Mouse (Mus musculus) 3T3-L1 (cell line): ENCODE measurements at regions not wholly inside any gene's neighbourhood (a gene's known extent, or its start where the extent isn't known, plus 50 kb on each side); places are given as distances from the start of the nearest gene placed in this dataset.
"Not testable (repeated sequence)": the region's sequence is repeated elsewhere in the genome, so short reads cannot be mapped to it uniquely, and the experiment has no call there.

ENCODE experiments used
- DNase-seq: peaks from one replicate; pipeline ENCODE4 v3.0.0-alpha.2; 2015; ENCODE audit warnings: low read depth, low spot score

DNA sequence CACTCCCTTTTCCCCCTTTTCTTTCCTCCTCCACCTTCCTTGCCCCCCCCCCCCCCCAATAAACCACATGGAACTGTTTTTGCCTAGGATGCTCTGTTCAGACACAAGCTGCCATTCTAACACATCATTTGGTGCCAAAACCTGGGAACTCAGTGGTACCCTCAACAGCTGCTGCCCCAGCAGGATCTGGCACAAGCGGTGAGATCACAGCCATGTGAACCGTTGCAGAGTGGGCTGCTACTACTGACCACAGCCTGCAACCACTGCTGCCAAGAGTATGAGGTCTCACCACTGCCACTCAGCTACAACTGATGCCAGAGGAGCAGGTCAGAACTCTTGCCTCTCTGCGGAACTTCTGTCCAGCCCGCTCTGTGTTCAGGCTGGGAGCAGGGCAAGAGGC is 206.2 kb downstream of the Pcsk1 start:
- no peak for DNase-seq

DNA sequence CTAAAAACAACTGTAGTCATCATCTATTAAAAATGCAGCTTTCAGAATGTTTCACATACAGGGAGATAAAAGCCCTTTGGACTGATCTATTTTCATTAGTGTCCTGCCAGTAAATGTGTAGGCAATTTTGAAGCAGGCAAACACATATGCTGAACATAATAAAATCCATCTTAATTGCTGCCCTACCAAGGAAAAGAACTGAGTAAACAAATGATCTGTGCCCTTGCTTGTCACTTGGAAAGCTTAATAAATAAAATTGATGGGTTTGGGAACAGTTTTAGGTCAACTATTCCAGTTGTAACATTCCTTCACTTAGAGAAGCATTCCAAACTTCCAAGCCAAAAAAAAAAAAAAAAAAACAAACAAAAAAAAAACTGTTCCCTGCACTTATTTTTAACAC is 230.2 kb downstream of the Pcsk1 start:
- DNase-seq = peak; percentile 14

DNA sequence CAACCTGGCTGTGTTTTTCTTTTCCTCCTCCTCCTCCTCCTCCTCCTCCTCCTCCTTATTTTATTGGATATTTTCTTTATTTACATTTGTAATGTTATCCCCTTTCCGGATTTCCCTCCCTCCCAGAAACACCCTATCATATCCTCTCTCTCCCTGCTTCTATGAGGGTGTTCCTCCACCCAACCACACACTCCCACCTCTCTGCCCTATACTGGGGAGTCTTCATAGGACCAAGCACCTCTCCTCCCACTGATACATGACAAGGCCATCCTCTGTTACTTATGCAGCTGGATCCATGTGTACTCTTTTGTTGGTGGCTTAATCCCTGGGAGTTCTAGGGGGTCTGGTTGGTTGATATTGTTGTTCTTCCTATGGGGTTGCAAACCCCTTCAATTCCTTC is 230.6 kb downstream of the Pcsk1 start:
- DNase-seq = no peak

DNA sequence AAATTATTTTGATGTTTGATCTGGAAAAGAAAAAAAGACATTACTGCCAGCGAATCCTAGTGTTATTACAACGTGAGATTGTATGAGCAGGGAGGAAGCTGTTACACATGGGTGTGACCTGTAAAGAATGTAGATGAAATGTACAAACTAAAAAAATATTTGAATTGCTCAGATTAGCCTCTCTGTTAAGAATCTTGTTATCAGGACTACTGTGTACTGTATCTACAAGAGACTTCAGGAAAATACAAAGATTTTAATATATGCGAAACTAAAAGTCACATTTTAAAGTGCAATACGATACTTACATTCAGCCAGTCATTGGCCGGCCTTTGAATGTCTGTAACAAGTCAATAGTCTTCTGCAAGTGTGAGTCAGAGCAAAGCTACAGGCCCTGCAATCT is 247.4 kb downstream of the Pcsk1 start:
- peak; percentile 11 for DNase-seq

DNA sequence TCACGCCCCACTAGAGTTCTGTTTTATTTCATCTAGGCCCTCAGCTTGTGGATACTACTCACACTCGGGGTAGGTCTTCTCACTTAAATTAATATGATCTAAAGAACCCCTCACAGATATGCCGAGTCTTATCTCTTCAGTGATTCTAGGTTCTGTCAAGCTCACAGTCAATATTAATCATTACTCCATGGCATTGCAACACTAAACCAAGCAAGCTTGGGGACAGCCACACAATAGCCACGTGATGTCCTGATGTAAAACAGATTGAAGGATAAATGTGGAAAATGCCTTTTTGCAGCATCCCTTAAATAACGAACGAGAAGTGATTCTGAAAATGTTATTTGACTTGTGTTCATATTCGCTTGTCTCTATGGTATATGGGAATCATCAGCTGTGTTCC is 253.8 kb downstream of the Pcsk1 start:
- DNase-seq = no peak

DNA sequence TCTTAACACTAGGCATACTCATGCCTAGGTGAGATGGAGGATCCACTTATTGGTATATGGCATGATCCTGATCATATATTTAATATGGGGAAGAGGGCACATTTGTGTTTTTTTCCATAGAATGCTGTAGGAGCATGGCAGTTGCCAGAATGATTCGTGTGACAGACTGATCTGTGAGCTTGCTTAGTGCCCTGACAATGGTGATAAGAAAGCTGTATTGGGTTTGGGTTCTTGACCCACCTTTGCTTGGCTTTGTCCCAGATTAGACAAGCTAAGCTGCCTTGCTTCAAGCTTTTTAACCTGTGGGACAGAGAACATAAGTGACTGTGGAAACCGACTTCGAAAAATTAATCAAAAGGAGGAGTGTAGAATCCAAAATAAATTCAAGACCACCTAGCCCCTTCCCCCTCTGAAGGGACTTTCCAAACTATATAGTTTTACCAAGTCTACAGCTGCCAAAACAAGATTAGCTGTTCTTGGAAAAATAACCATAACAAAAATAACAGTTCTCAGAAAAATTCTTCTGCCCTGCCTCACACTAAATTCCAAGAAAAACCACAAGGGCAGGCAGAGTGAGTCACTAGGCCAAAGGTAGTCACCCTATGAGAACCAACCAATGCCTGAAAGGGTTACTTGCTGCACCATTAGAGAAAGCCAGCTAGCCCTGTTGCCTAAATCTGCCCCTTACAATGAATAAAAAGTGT is 277.2 kb downstream of the Pcsk1 start:
- peak; percentile 82 for DNase-seq

DNA sequence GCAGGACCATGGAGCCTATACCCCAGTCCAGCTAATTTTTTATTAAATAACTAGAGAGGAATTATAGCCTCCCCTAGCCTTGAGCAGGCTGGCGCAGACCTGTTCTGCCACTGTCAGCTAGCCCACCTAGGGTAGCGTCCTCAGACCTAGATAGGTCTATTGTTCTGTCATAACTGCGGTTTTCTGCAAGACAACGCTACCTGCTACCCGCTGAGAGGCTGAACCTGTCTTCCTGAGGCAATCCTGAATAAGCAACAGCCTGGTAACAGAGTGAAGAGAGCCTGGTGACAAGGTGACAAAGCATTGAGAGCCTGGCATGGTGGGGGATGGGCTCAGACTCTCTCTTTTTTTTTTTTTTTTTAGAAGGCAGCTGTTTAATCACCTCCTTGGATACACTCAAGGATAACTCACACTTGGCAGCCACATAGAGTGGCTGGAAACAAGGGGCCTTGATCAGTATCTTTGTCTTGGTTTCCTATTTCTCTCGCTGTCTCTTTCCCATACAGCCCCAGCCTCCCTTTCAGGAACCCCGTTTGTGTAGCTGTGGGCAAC is 278.7 kb downstream of the Pcsk1 start:
- DNase-seq = no peak

DNA sequence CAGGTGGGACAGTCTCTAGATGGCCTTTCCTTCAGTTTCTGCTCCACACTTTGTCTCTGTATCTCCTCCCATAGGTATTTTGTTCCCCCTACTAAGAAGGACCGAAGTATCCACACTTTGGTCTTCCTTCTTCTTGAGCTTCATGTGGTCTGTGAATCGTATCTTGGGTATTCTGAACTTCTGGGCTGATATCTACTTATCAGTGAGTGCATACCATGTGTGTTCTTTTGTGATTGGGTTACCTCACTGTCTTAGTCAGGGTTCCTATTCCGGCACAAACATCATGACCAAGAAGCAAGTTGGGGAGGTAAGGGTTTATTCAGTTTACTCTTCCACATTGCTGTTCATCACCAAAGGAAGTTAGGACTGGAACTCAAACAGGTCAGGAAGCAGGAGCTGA is 287.5 kb downstream of the Pcsk1 start:
- DNase-seq = not testable (repeated sequence)

DNA sequence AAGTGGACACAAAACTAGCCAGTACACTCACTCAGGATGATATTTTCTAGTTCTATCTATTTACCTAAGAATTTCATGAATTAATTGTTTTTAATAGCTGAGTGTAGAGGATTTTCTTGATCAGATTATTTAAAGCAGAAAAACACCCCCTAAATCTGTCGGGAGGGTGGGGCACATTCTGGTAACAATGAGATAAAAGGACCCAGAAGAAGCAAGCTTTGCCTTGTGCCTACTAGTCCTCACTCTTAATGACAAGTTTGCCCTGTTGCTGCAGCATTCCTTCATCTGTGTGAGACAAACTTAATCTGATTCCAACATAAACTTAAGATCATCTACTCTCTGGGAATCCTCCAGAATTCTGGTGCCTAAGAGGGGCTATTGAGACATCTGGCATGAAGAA is 288.1 kb downstream of the Pcsk1 start:
- DNase-seq = no peak

DNA sequence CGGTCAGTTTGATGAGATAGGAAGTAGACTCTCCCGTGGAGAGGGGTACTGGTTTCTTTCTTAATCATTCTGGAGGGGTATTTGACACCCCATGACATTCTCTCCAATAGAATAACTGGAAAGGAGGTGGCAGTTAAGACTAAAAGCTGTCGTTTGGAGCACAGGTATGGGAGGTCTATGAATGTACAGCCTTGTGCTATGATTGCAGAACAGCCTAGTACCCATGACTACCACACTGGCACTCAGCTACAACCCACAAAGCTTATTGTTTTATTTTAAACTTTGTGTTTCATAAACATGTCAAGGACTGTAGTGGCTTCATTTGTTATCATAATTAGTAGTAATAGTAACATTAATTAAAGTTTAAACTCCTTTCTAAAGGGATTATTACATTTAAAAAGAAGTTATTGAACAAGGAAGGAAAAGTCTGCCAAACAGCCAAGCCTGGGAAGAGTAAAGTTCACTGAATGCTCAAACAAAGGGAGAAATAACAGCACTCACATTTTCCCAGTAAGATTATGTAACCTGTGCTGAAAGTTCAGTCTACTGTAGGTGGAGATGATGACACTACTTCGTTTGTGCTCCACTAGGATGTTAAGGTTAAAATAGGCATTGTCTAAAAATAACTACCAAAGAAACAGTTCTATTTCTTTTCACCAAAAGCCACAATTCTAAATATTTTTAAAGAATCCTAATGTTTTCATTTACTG is 295.2 kb downstream of the Pcsk1 start:
- no peak for DNase-seq

DNA sequence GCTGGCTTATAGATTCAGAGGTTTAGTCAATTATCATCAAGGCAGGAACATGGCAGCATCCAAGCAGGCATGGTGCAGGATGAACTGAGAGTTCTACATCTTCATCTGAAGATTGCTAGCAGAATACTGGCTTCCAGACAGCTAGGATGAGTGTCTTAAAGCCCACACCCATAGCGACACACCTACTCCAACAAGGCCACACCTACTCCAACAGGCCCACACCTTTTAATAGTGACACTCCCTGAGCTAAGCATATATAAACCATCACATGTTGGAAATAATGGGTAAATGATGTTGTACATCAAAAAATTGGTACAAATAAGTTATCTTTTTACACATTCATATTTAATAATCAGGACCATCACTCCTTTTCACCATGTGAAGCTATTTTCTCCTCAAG is 299.6 kb downstream of the Pcsk1 start:
- DNase-seq = no peak

DNA sequence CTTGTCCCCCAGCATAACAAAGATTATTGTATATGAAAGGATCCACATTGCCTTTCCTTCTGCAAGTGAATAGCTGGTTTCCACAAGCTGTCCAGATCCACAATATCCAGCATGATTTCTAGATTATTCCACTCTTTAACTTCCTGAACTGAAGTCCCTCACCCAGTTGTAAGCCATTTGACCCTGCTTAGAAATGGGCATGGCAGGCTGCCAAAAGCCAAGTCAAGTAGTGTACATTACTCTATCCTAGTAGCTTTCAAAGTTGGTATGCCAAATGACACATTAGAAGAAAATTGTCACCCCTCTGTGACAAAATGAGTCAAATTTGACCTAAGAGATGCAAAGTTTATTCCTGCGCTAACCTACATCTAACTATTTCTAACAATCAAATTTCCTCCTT is 300.6 kb downstream of the Pcsk1 start:
- no peak for DNase-seq

DNA sequence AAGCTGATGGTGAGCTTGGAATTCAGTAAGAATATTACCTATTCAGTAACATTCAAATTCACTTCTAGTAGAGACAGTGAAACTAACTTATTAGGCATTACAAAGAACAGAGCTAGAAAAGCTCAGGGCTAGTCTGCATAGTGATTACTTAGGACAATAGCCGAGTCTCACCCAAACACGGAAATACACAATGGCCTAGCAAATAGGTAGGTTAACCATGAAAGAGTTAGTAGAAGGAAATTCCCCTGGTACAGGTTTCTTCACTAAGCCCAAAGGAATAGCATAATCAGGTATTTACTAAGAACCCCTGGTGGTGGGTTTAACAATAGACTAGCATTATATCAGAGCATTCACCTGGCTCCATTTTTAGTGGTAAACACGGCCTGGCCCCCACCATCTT is 306.7 kb upstream of the Ell2 start:
- not testable (repeated sequence) for DNase-seq

DNA sequence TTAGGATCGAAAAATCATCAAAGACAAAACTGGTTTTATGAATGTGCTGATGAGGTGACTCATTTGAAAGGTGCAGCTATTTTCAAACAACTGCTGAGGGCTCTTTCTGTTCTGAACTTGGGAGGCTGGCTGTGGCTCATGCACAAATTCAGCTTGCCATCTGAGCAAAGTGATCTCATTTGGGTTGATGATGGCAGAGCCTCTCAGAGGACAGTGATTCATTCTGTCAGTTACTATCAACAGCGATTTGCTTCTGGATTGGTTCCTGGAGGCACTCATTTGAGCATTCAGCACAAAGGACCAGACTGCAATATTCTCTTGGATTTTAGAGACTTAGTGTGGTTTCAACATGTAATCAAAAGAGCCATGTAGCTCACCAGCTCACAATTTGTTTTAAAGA is 285.8 kb upstream of the Ell2 start:
- DNase-seq = peak; percentile 51

DNA sequence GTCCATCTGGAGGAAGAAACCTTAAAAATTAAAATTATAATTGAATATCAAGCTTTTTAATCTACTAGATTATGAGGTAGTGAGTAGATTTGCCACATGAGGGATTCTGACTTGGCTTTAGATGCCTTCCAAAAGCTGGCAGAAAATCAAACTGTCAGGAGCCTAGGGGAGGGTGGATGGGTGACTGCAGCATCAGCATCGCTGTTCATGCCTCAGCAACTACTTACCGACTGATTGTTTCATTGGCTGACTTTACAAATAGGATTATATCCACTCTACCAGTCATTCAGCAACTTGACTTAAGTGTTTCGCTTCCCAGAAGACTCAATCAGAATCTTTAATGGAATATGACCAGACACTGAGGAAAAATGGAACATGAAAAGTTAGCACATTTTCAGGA is 279.6 kb upstream of the Ell2 start:
- DNase-seq = no peak

DNA sequence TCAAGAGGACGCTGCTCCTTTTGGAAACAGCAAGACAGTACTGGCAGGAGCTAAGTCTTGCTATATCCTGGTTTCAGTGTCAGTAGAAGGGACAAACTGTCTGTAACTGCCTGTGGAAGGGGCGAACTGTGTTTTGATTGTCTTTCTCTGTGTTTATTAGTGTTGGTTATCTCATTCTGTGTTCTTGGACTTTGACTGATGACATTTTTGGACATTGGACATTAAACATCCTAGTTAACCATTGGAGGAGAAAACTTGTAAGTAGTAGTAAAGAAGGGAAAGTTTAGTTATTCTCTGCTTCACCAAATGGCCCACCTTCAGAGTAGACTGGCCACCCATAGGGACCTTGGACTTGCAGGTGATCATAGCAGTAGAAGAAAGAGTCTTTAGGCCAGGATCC is 267.4 kb upstream of the Ell2 start:
- DNase-seq = no peak

DNA sequence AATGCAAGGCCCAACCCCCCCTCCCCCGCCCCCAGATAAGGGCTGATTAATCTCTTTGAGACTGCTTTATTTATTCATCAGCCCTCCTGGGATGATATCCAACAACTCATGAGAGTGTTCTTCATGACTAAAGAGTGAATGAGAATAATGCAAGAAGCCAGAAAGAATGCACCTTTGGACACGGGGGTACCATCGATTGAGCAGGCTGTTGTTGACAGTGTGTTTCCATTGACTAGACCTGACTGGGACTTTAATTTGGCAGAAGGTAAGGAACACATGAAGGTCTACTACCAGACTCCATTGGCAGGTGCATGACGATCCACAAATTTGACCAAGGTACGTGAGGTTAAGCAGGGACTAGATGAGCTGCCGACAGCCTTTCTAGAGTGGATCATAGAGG is 266.5 kb upstream of the Ell2 start:
- DNase-seq = no peak

DNA sequence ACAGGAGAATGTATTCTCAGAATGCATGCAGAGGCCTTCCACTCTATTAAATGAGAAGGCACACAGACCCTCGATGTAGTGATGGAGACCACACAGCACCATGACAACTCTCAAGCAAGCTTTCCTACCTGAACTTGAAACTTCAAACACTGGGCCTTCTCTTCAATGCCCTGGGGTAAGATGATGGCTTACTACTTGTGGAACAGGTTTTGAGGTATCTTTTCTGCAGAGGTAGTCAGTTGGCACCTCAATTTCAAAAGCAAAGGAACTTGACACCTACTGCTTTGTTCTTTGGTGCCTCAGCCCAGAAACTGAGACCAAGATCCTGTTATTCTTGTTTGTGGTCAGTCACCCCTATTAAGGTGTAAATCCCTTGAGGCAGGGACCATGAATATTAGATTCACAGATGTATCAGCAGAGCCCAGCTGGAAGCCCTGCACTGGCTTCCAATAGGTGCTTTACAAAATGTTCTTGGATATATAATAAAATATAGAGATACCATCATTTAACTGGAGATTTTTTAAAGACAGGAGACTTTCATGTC is 246.2 kb upstream of the Ell2 start:
- DNase-seq = no peak

DNA sequence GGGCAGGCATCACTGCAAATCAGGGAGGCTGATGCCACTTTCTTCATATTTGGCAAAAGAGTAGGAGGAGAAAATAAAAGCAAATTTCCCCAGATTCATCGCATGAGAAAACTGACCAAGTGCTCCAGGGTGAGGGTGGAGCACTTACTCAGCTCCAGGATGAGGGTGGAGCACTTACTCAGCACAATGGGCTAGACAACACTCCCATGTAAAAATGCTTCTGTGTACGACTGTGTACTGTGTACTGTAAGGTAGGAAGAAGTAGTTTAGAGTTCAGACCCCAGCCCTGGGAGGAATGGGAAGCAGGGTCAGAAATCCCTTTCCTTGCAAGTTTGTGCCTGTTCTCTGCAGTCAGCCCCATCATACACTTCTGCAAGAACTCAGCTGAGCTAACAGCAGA is 245.3 kb upstream of the Ell2 start:
- DNase-seq = no peak

DNA sequence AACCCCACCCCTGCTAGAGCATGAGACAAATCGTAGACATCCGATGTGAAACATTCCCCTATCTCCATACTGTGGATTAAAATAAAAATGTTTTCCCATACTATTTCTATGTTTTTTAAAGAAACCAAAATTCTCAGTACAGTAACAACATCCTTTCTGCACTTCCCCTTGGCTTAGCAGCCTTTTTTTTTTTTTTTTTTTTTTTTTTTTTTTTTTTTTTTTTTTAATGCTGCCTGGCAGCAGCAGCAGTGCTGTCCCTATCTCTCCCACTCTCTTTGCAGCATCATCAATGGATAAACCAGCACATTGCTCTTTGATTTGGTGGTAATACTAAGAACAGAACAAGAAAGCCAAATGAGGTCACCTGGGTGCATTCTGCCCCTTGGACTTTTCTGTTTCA is 239.3 kb upstream of the Ell2 start:
- DNase-seq = no peak

DNA sequence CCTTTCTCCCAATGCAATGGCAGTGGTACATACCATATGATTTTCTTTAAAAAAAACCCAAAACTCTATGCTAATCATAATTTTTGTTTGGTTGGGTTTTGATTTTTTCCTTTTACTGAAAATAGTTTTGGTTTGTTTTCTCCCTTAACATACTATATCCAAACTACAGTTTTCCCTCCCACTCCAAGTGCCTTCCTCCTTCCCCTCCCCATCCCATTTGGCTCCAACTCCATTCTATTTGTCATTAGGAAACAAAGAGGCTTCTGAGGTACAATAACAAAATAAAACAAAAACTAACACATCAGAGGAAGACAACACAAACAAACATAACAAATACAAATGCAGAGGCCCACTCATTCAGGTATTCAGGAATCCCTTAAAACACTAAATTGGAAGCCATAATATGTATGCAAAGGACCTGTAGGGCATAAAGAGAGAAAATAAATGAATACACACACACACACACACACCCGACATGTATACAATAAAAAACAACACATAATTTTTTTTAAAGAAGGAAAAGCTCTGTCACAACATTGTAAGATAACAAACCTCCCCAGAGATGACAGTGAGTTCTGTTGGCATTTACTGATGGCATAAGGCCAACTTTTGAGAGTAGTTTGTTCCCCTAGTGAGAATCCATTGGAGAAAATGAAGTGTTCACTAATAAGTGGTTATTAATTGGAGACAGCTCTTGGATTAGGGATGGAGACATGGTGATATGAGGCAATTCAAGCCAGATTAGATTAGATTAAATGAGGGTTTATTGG is 230.5 kb upstream of the Ell2 start:
- DNase-seq = no peak
